Mouse (Mus musculus) CH12.LX (cell line): Measurements from ENCODE around the gene Jph2. TPM values are rescaled to one million over a fixed set of nuclear protein-coding genes. Genes with fewer than 3 reads are reported as not detected.

Experiments used
- DNase-seq: peaks from one replicate; pipeline ENCODE4 v3.0.0-alpha.2; 2013; ENCODE audit errors: extremely low read depth
- H3K27ac ChIP-seq: 2 replicates; pipeline ENCODE4 v1.5.1; 2012; ENCODE audit warnings: low read depth, mild to moderate bottlenecking, control low read depth, moderate library complexity; ENCODE audit not compliant: insufficient read depth
- H3K27me3 ChIP-seq: replicated peaks from 2 replicates; pipeline ENCODE3; 2012; ENCODE audit warnings: inconsistent platforms
- H3K36me3 ChIP-seq, 2 experiments: replicated peaks in 1 of 2; 2 replicates each; pipeline versions ENCODE3 to v1.6.1; 2012; ENCODE audit warnings: inconsistent platforms in 1 of 2, low read length in 1 of 2, mild to moderate bottlenecking in 1 of 2, mixed read lengths in 1 of 2, moderate library complexity in 1 of 2; ENCODE audit not compliant: control insufficient read depth in 1 of 2, insufficient read depth in 1 of 2
- H3K4me1 ChIP-seq, 2 experiments: 2 replicates each; pipeline ENCODE4 v1.6.1; 2012; ENCODE audit warnings: inconsistent platforms in 1 of 2, moderate library complexity in 1 of 2; ENCODE audit not compliant: insufficient read depth in 2 of 2, control insufficient read depth in 1 of 2
- H3K4me2 ChIP-seq: 2 replicates; pipeline ENCODE4 v1.6.1; 2012; ENCODE audit warnings: low read depth, mild to moderate bottlenecking, control low read depth; ENCODE audit not compliant: poor library complexity, insufficient read depth, severe bottlenecking
- H3K4me3 ChIP-seq, 3 experiments: fragments of 150-350 bp in 1 of 3; sonication (generic) in 1 of 3; replicated peaks in 1 of 3; 2 replicates each; pipeline versions ENCODE3 to v1.5.1; 2011 to 2012; ENCODE audit warnings: low read depth in 2 of 3, low read length in 2 of 3, mild to moderate bottlenecking in 2 of 3, moderate library complexity in 2 of 3, control low read depth in 1 of 3, improper control_type of control experiment in 1 of 3, inconsistent platforms in 1 of 3, mixed read lengths in 1 of 3; ENCODE audit not compliant: poor library complexity in 1 of 3
- H3K79me2 ChIP-seq: replicated peaks from 2 replicates; pipeline ENCODE4 v1.6.1; 2012; ENCODE audit warnings: mild to moderate bottlenecking, moderate library complexity; ENCODE audit not compliant: control insufficient read depth, poor library complexity, insufficient read depth, severe bottlenecking; ENCODE audit errors: extremely low read depth
- H3K9ac ChIP-seq: 2 replicates; pipeline ENCODE4 v1.6.1; 2012; ENCODE audit warnings: low read depth, mild to moderate bottlenecking, control low read depth, moderate library complexity; ENCODE audit not compliant: insufficient read depth
- H3K9me3 ChIP-seq: replicated peaks from 2 replicates; pipeline ENCODE3; 2012; ENCODE audit warnings: low read length, inconsistent platforms, mixed read lengths
- CHD2 ChIP-seq: IDR thresholded peaks from 2 replicates; pipeline ENCODE4 v1.6.1; 2011; ENCODE audit warnings: low read length, improper control_type of control experiment
- E2F4 ChIP-seq: IDR thresholded peaks from 2 replicates; pipeline ENCODE4 v1.6.1; 2011; ENCODE audit warnings: low read depth, low read length, improper control_type of control experiment; ENCODE audit not compliant: insufficient replicate concordance
- IRF4 ChIP-seq: IDR thresholded peaks from 2 replicates; pipeline ENCODE4 v1.6.1; 2014; ENCODE audit warnings: low read depth, mild to moderate bottlenecking, inconsistent platforms, low read length, improper control_type of control experiment
- MAFK ChIP-seq: IDR thresholded peaks from 2 replicates; pipeline ENCODE4 v1.6.1; 2011; ENCODE audit warnings: low read length, improper control_type of control experiment; ENCODE audit not compliant: insufficient replicate concordance
- MAX ChIP-seq: IDR thresholded peaks from 2 replicates; pipeline ENCODE4 v1.6.1; 2011; ENCODE audit warnings: low read length, improper control_type of control experiment
- MAZ ChIP-seq: IDR thresholded peaks from 2 replicates; pipeline ENCODE4 v1.6.1; 2012; ENCODE audit warnings: low read depth, mild to moderate bottlenecking, inconsistent platforms, low read length, improper control_type of control experiment, moderate library complexity
- MYC ChIP-seq: IDR thresholded peaks from 2 replicates; pipeline ENCODE4 v1.6.1; 2011; ENCODE audit warnings: low read depth, mild to moderate bottlenecking, improper control_type of control experiment, low read length
- NELFE ChIP-seq: IDR thresholded peaks from 2 replicates; pipeline ENCODE4 v1.6.1; 2011; ENCODE audit warnings: low read depth, low read length, improper control_type of control experiment
- NRF1 ChIP-seq: IDR thresholded peaks from 2 replicates; pipeline ENCODE4 v1.6.1; 2014; ENCODE audit warnings: low read depth, mild to moderate bottlenecking, inconsistent platforms, low read length, improper control_type of control experiment, moderate library complexity
- RCOR1 ChIP-seq: conservative IDR thresholded peaks from 2 replicates; pipeline ENCODE4 v1.6.1; 2012; ENCODE audit warnings: low read depth, mild to moderate bottlenecking, inconsistent platforms, low read length, improper control_type of control experiment
- SIN3A ChIP-seq: IDR thresholded peaks from 2 replicates; pipeline ENCODE4 v1.6.1; 2012; ENCODE audit warnings: low read length, improper control_type of control experiment, inconsistent platforms
- TBP ChIP-seq: conservative IDR thresholded peaks from 2 replicates; pipeline ENCODE4 v1.6.1; 2011; ENCODE audit warnings: low read depth, low read length, improper control_type of control experiment
- USF2 ChIP-seq: conservative IDR thresholded peaks from 2 replicates; pipeline ENCODE4 v1.6.1; 2011; ENCODE audit warnings: low read depth, low read length, improper control_type of control experiment
- ZC3H11A ChIP-seq: IDR thresholded peaks from 2 replicates; pipeline ENCODE4 v1.6.1; 2012; ENCODE audit warnings: low read depth, mild to moderate bottlenecking, inconsistent platforms, low read length, improper control_type of control experiment
- ZKSCAN1 ChIP-seq: IDR thresholded peaks from 2 replicates; pipeline ENCODE4 v1.6.1; 2012; ENCODE audit warnings: low read depth, inconsistent platforms, low read length, improper control_type of control experiment, borderline replicate concordance
- dilution Hi-C: fragments of 300-500 bp; cut with MboI; formaldehyde crosslinking; loops from 2 replicates; pipeline ENCODE4 v1.14.3; 2020; ENCODE audit warnings: low sequenced_read_pairs; ENCODE audit not compliant: extremely low pct_unique_long_range_greater_than_20kb, extremely low pct_ligation_motif_present
- in situ Hi-C: fragments of 300-500 bp; cut with MboI; formaldehyde crosslinking; loops from 3 replicates; pipeline ENCODE4 v1.14.3; 2019; ENCODE audit warnings: low sequenced_read_pairs, low pct_ligation_motif_present, low pct_unique_long_range_greater_than_20kb, mixed read lengths
- polyA plus RNA-seq: library from polyadenylated mRNA; unstranded; fragments of >175 nt; gene quantifications from 2 replicates; pipeline ENCODE4 v1.2.1, GENCODE M21; 2012; ENCODE audit warnings: low read depth; ENCODE audit not compliant: insufficient read length
- total RNA-seq, 2 experiments: library from RNA; depleted of rRNA; stranded (reverse); fragments of 300-350 nt in 1 of 2; fragments of >200 nt in 1 of 2; gene quantifications; 2 replicates each; pipeline ENCODE4 v1.2.3; 2012 to 2014

Jph2 gene
- total and polyA plus RNA-seq, 3 experiments = not detected

DNA sequence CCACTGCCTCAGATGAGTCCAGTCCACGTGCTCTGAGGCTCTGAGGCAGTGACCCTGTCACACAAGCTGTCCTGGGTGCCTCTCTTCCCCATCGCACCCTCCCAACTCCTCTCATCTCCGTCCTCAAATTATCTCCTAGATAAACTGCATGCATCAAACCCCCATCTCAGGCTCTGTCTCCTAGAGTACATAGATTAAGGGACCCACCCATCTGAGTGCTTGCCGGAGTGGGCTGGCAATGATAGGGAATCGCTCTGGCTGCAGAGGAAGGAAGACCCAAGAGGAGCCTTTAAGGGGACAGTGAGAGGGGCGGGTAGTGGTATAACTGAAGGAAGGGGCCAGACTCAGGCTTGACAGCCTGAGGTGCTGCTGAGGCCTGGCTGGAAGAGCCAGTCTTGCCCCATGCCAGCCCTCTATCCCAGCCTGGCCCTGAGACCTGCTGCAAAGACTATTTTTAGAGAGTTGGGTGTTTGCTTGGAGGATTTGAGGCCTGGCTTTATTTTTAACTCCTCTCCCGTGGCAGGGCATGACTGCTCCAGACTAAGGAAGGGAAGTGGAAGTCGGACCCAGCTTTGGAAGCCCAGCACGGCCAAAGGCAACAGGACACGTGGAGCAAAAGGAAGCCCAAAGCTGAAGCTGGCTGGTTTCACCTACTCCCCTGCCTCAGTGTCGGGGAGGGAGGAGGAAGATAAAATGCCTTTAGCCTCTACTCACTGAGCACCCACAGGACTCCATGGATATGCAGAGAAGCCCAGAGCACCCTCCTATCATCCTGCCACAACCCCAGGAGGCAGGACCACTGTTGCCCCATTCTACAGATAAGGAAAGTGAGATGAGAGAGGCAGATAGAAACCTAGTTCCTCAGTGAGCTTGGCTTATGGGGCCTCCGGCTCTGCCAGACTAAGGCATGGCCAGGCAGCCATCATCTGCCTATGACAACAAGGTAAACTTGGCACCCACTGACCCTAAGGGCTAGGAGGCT is 34.6 kb downstream of the Jph2 start:
- DNase-seq = no peak
- dilution Hi-C loops = no loop called here

DNA sequence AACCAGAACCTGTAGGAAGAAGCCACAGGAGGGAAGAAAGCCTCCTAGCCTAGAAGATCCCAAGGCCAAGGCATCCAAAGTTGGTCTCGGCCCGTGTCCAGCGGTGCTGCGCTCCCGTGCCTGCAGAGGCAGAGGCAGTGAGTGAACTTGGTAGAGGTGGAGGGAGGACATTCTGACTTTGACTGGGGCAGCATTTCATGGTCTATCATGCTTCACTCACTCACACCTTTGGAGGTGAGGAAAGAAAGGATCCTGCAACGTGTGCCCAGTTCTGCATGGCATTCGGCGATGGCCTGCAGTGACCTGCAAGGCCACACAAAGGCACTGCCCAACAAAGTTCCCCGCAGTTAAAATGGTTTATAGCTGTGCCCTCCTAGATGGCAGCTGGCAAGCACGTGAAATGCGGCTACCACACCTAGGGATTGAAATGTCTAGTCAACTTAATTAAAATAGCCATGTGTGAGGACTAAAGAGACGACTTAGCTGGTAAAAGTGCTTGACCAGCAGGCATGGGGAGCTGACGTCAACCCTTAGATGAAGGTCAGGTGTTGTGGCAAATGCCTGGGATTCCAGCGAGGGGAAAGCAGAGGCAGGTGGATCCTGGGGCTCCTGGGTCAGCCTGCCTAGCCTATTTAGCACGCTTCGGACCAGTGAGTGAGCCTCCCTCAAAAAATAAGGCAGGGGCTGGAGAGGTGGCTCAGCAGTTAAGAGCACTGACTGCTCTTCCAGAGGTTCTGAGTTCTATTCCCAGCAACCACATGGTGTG is 36.8 kb downstream of the Jph2 start:
- Histone ChIP-seq H3K27ac (no peak overlapping the region), H3K4me2 (no peak overlapping the region), H3K9me3 (no peaks in the 10 kb centered on the region), H3K27me3 (peaks cover 84% of the 10 kb centered on the region), H3K9ac (no peak overlapping the region), H3K79me2 (no peaks in the 10 kb centered on the region), H3K4me3 (no peak overlapping the region), H3K36me3 (no peaks in the 10 kb centered on the region), H3K4me1 (peaks cover 0 to 3% of the 10 kb centered on the region in 2 experiments; a peak in 1 of 4 replicates)
- DNase-seq = no peak
- dilution Hi-C loops (no loop called here), in situ Hi-C loops (no loop called here)
- TF ChIP-seq NRF1 = no peak
- TF ChIP-seq SIN3A = no peak
- no peak for TF ChIP-seq RCOR1

More for the DNA sequence above, 34.6 kb downstream of the Jph2 start:
- Histone ChIP-seq H3K4me1 (no peaks in the 10 kb centered on the region), H3K36me3 (no peaks in the 10 kb centered on the region), H3K79me2 (no peaks in the 10 kb centered on the region), H3K4me2 (no peak overlapping the region), H3K27ac (no peak overlapping the region), H3K4me3 (no peak overlapping the region), H3K9me3 (no peaks in the 10 kb centered on the region), H3K9ac (no peak overlapping the region), H3K27me3 (peaks cover 86% of the 10 kb centered on the region)
- TF ChIP-seq MAFK (no peak), MAZ (no peak), E2F4 (no peak), ZC3H11A (no peak), MAX (no peak), USF2 (no peak), TBP (no peak), ZKSCAN1 (no peak), MYC (no peak), CHD2 (no peak), IRF4 (no peak), SIN3A (no peak), NELFE (no peak)
- in situ Hi-C loops = no loop called here
